ENCODE assay signal across 14 mouse cellular contexts in genomic region chr15:101567780-101568179, GRCm38 (mm10). TPM values are rescaled to one million over a fixed set of nuclear protein-coding genes. Genes with fewer than 3 reads are reported as not detected.
DNase-seq lines count a peak whose midpoint lies in the region; TF ChIP-seq lines count a peak whose summit lies in the region.
"Had no signal": no experiment of that assay in that cellular context is flagged by ENCODE, and none has a peak within 500 bp of the region (broad histone marks: within the 10 kb centered on the region; RNA-seq: fewer than 3 reads in every experiment).

No protein-coding gene starts in this region.

- H3K4me3 ChIP-seq in heart, adult 2 months = no peak overlapping the region
- H3K4me3 ChIP-seq in bone marrow, adult 2 months (replicated peaks; ENCODE audit: control insufficient read depth, low read depth, low read length) = no peak overlapping the region
- no peak overlapping the region for H3K4me3 ChIP-seq in small intestine, adult 2 months (ENCODE audit: low read depth, low read length)
- H3K4me3 ChIP-seq: embryonic facial prominence, embryonic 12.5 days; neural tube, embryonic 15.5 days had no signal

- no peak for DNase-seq in heart, adult 2 months
- DNase-seq in heart, adult 8-10 months (ENCODE audit: low spot score) = no peak
- DNase-seq in ovary, postnatal 36 days (ENCODE audit: low spot score) = peak; percentile 13
- no peak for DNase-seq in ovary, adult 18-20 months (ENCODE audit: low spot score)
- no peak for DNase-seq in left cerebral cortex, postnatal 36 days (ENCODE audit: low spot score in 2 of 2)
- DNase-seq in gastrocnemius, postnatal 4 days (ENCODE audit: low spot score in 2 of 2) = no peak
- DNase-seq: gastrocnemius, postnatal 10 days had no signal

- no peak for TF ChIP-seq POLR2A in heart, adult 2 months (IDR thresholded peaks at IDR 0.05; ENCODE audit: insufficient read depth, low read depth, low read length)
- no peak for TF ChIP-seq POLR2A in bone marrow, adult 2 months (IDR thresholded peaks at IDR 0.05; ENCODE audit: borderline replicate concordance, control insufficient read depth, low read depth, low read length)
- no peak for TF ChIP-seq POLR2A in small intestine, adult 2 months (IDR thresholded peaks at IDR 0.05; ENCODE audit: low read depth, low read length)

- H3K79me2 ChIP-seq in heart, adult 2 months (replicated peaks; ENCODE audit: control insufficient read depth, insufficient read depth, low read length) = no peaks in the 10 kb centered on the region

- no peak overlapping the region for H3K27ac ChIP-seq in heart, adult 2 months
- no peak overlapping the region for H3K27ac ChIP-seq in bone marrow, adult 2 months (ENCODE audit: control insufficient read depth, insufficient read depth, low read depth, low read length, poor library complexity)
- H3K27ac ChIP-seq in small intestine, adult 2 months (ENCODE audit: insufficient read depth, low read depth, low read length) = no peak overlapping the region
- H3K27ac ChIP-seq: embryonic facial prominence, embryonic 12.5 days; hindbrain, embryonic 14.5 days; neural tube, embryonic 15.5 days had no signal

- H3K9ac ChIP-seq in heart, adult 2 months (ENCODE audit: low read depth, low read length) = no peak overlapping the region
- H3K9ac ChIP-seq: embryonic facial prominence, embryonic 12.5 days; hindbrain, embryonic 14.5 days; neural tube, embryonic 15.5 days had no signal

- H3K36me3 ChIP-seq in heart, adult 2 months (ENCODE audit: control insufficient read depth, insufficient read depth, low read length) = no peaks in the 10 kb centered on the region
- no peaks in the 10 kb centered on the region for H3K36me3 ChIP-seq in small intestine, adult 2 months (ENCODE audit: control insufficient read depth, insufficient read depth, low read length)
- H3K36me3 ChIP-seq: embryonic facial prominence, embryonic 12.5 days; neural tube, embryonic 15.5 days had no signal

- H3K4me1 ChIP-seq in heart, adult 2 months (ENCODE audit: control insufficient read depth, insufficient read depth, low read length) = no peaks in the 10 kb centered on the region
- no peaks in the 10 kb centered on the region; the same call in 1 of the 2 replicates for H3K4me1 ChIP-seq in bone marrow, adult 2 months (ENCODE audit: control insufficient read depth, insufficient read depth, low read length)
- no peaks in the 10 kb centered on the region for H3K4me1 ChIP-seq in small intestine, adult 2 months (ENCODE audit: control insufficient read depth, insufficient read depth, insufficient read length, low read length)
- H3K4me1 ChIP-seq: embryonic facial prominence, embryonic 12.5 days; neural tube, embryonic 15.5 days had no signal

- TF ChIP-seq EP300 in heart, adult 2 months (IDR thresholded peaks at IDR 0.05; ENCODE audit: insufficient read depth, low read depth, low read length) = no peak

- 39% methylated on average over 7 of the region's 7 CpGs for WGBS in heart, adult 2 months
- 42% methylated on average over 7 of the region's 7 CpGs for WGBS in bone marrow, adult 2 months
- WGBS in small intestine, adult 2 months = 31% methylated on average over 7 of the region's 7 CpGs

- intact Hi-C loops in heart, adult 2 months (cut with DNase I) = no loop called here
- intact Hi-C loops in left cerebral cortex, postnatal 36 days (cut with DNase I) = no loop called here

- peaks cover 1% of the 10 kb centered on the region; the same call in 1 of the 2 replicates for H3K27me3 ChIP-seq in heart, adult 2 months (ENCODE audit: control insufficient read depth, insufficient read depth, low read length)
- peaks cover 1% of the 10 kb centered on the region for H3K27me3 ChIP-seq in small intestine, adult 2 months (ENCODE audit: control insufficient read depth, insufficient read depth, low read length)
- H3K27me3 ChIP-seq: embryonic facial prominence, embryonic 12.5 days; neural tube, embryonic 15.5 days had no signal

- peak; percentile 19; the same call in 1 of the 2 replicates for TF ChIP-seq CTCF in heart, adult 2 months (IDR thresholded peaks at IDR 0.05)
- peak; percentile 54; the same call in 1 of the 2 replicates for TF ChIP-seq CTCF in bone marrow, adult 2 months (IDR thresholded peaks at IDR 0.05; ENCODE audit: control insufficient read depth, insufficient read depth, low read length)
- TF ChIP-seq CTCF in small intestine, adult 2 months (IDR thresholded peaks at IDR 0.05; ENCODE audit: extremely low read depth, insufficient read length, insufficient replicate concordance, low read depth, low read length) = peak; percentile 54; the same call in 1 of the 2 replicates

RNA-seq across cellular contexts. Expression of gene Krt90, which starts 5.0 kb away (rescaled TPM):
- not detected for total RNA-seq in heart, adult 2 months (2021)
- polyA plus RNA-seq in heart, adult 2 months (2012; rRNA removed) = 0.06 TPM in 1 of 2 replicates, not detected in the other
- not detected for total RNA-seq in heart, adult 8-10 months (2022)
- not detected in 2 replicates for polyA plus RNA-seq in bone marrow, adult 2 months (2011; ENCODE audit: insufficient read depth, insufficient read length, low replicate concordance, missing spikeins)
- 0.05 TPM in 1 of 2 replicates, not detected in the other for polyA plus RNA-seq in small intestine, adult 2 months (2012; rRNA removed)
- total RNA-seq in left cerebral cortex, postnatal 36 days (2021) = not detected
- total RNA-seq in gastrocnemius, postnatal 4 days (2021) = not detected
- total RNA-seq: gastrocnemius, postnatal 10 days; megakaryocyte-erythroid progenitor cell, adult 5-6 weeks had no signal

RNA-seq across cellular contexts. Expression of gene Krt75, which starts 5.9 kb away (rescaled TPM):
- not detected for total RNA-seq in heart, adult 2 months (2021)
- not detected in 2 replicates for polyA plus RNA-seq in heart, adult 2 months (2012; rRNA removed)
- not detected for total RNA-seq in heart, adult 8-10 months (2022)
- polyA plus RNA-seq in bone marrow, adult 2 months (2011; ENCODE audit: insufficient read depth, insufficient read length, low replicate concordance, missing spikeins) = not detected in 2 replicates
- not detected in 2 replicates for polyA plus RNA-seq in small intestine, adult 2 months (2012; rRNA removed)
- total RNA-seq in left cerebral cortex, postnatal 36 days (2021) = not detected
- under 1 TPM in 1 of 2 experiments, not detected in 1; 0.08 TPM for total RNA-seq in gastrocnemius, postnatal 4 days (2021)
- total RNA-seq: adrenal gland, postnatal 4 days; gastrocnemius, postnatal 10 days; megakaryocyte-erythroid progenitor cell, adult 5-6 weeks had no signal

RNA-seq across cellular contexts. Expression of gene Krt82, which starts 17.3 kb away (rescaled TPM):
- not detected for total RNA-seq in heart, adult 2 months (2021)
- not detected in 2 replicates for polyA plus RNA-seq in heart, adult 2 months (2012; rRNA removed)
- total RNA-seq in heart, adult 8-10 months (2022) = not detected
- polyA plus RNA-seq in bone marrow, adult 2 months (2011; ENCODE audit: insufficient read depth, insufficient read length, low replicate concordance, missing spikeins) = not detected in 2 replicates
- polyA plus RNA-seq in small intestine, adult 2 months (2012; rRNA removed) = not detected in 2 replicates
- not detected for total RNA-seq in left cerebral cortex, postnatal 36 days (2021)
- total RNA-seq in gastrocnemius, postnatal 4 days (2021) = not detected
- total RNA-seq: adrenal gland, postnatal 4 days; gastrocnemius, postnatal 10 days; megakaryocyte-erythroid progenitor cell, adult 5-6 weeks had no signal
- polyA plus RNA-seq: embryonic facial prominence, embryonic 12.5 days; hindbrain, embryonic 14.5 days; neural tube, embryonic 15.5 days had no signal

RNA-seq across cellular contexts. Expression of gene Krt84, which starts 35.2 kb away (rescaled TPM):
- total RNA-seq in heart, adult 2 months (2021) = not detected
- polyA plus RNA-seq in heart, adult 2 months (2012; rRNA removed) = not detected in 2 replicates
- not detected for total RNA-seq in heart, adult 8-10 months (2022)
- polyA plus RNA-seq in bone marrow, adult 2 months (2011; ENCODE audit: insufficient read depth, insufficient read length, low replicate concordance, missing spikeins) = not detected in 2 replicates
- 0.27 TPM in 1 of 2 replicates, not detected in the other for polyA plus RNA-seq in small intestine, adult 2 months (2012; rRNA removed)
- not detected for total RNA-seq in left cerebral cortex, postnatal 36 days (2021)
- total RNA-seq in gastrocnemius, postnatal 4 days (2021) = not detected
- total RNA-seq: adrenal gland, postnatal 4 days; gastrocnemius, postnatal 10 days; megakaryocyte-erythroid progenitor cell, adult 5-6 weeks had no signal
- polyA plus RNA-seq: hindbrain, embryonic 14.5 days had no signal

RNA-seq across cellular contexts. Expression of gene Gm49425, which starts 50.7 kb away (rescaled TPM):
- total RNA-seq in heart, adult 2 months (2021) = not detected
- not detected in 2 replicates for polyA plus RNA-seq in heart, adult 2 months (2012; rRNA removed)
- not detected for total RNA-seq in heart, adult 8-10 months (2022)
- not detected in 2 replicates for polyA plus RNA-seq in bone marrow, adult 2 months (2011; ENCODE audit: insufficient read depth, insufficient read length, low replicate concordance, missing spikeins)
- not detected in 2 replicates for polyA plus RNA-seq in small intestine, adult 2 months (2012; rRNA removed)
- total RNA-seq in left cerebral cortex, postnatal 36 days (2021) = not detected
- under 1 TPM in 1 of 2 experiments, not detected in 1; 0.36 TPM for total RNA-seq in gastrocnemius, postnatal 4 days (2021)
- total RNA-seq: adrenal gland, postnatal 4 days; gastrocnemius, postnatal 10 days; megakaryocyte-erythroid progenitor cell, adult 5-6 weeks had no signal
- polyA plus RNA-seq: embryonic facial prominence, embryonic 12.5 days; hindbrain, embryonic 14.5 days had no signal
